Mouse (Mus musculus) ovary, postnatal 36 days (tissue): Measurements from ENCODE around the gene Rnf24.

Experiments
- DNase-seq: peaks from one replicate; pipeline ENCODE4 v3.0.0; 2022; ENCODE audit warnings: low spot score, mixed read lengths

Rnf24 gene

DNA sequence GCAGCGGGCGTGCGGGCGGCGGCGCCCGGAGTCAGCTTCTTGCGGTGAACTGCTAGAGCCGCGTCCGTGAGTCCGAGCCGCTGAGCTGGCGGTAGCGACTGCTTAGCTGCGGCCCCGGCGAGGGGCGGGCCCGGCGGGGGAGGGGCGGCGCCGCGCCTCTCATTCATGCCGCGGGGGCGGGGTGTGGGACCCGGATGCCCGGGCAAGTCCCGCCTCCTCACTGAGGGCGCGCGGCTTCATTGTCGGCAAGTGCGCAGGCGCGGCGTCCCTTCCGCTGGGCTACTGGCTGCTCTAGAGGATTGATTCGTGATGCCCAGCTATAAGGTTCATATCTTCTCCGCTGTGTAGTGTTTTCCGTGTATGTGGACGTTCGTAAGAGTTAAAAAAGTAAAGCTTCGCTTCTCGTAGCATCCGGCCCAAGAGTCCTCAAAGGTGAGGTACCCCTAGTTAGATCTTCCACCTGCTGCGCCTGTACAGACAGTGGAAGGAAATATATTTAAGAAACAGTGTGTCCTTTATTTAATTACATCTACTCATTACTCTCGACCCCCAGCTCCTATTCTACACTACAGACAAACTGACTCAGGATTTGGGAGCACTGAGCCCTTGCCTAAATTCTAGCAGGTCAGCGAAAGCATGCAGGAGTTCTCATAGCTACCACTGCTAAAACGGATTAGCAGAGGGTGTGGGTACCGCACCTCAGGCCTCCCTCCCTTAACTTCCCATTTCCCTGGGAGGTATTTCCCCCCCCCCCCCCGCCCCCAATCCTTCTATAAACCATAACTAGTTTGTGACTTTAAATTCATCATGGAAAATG lies at the start of gene Rnf24:
TSS of gene Rnf24 (minus strand) at position 146 of the 817 bp plus-strand sequence.
- DNase-seq, result peak; percentile 99

- DNase-seq, result no peak
These were observed 49.3 kb upstream of the Rnf24 start for GRCm38 (mm10) chr2:131401794-131402495.

DNA sequence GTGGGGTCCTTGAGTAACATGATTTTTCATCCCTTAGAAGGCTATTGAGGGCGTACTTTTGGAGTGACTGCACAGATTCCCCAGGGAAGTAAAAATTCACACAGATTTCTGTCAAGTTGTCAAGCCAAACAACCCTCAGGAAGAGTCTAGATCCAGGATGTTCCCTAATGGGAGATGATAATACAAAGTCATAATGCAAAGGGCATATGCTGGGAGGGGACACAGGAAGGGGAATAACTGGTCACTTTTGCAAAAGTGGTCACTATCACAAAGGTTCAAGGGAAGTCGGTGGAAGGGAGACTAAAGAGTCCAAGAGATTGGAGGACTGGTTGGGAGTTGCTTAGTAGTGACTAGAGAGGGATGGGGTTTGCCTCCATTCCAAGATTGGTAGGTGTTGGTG lies 48.2 kb upstream of the Rnf24 start:
- no peak for DNase-seq

DNA sequence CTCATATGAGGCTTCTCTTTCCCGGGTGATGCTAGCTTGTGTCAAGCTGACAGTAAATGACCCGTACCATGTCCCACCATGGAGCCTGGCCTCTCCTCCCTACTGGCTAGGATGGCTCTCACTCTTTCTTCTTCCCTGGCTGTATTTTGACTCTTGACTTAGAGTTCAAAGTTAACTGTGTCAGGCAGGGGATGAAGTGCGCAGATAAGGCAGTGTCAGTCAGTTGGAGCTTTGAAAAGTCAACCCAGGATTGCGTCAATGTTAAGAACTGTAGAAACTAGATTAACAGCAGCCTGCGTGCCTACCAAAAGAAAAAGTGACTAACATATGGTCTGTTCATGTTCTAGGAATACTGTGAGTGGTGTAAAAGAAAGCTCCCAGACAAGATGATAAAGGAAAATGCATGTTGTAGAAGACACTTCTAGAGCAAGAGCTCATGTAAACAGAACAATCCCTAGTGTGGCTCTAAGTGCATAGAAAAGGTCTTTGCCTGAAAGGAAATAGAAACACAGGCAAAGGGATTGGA lies 44.7 kb upstream of the Rnf24 start:
- no peak for DNase-seq

DNA sequence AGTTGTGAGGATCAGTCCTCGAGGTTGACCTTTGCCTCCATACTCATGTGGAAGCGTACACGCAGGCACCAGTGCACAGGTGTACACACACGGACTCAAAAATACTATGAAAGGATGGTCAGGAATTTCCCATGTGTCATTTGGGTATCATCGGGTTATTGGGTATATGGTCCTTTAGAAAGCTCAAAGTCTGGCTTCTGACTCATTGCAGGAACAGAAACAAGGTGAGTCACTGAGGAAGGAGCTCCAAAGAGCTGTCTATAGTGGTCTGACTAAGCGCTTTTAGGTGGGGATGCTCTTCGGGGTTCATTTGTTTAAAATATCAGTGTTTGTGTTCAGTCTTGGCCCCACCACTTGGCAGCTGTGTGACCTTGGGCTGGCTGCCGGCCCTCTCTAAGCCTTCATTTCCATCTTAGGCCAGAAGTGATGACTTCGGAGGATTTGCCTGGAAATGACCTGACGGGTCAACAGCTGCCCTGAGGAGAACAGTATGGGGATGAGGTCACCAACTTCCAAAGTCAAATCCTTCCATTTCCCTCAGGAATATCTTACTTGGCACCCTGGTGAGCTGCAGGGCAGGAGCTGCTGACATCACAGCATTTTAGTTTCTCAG lies 33.8 kb upstream of the Rnf24 start:
- DNase-seq, result no peak

GRCm38 (mm10) chr2:131385176-131385575 lies 32.5 kb upstream of the Rnf24 start:
- no peak for DNase-seq

- DNase-seq, result no peak
These were observed 26.8 kb upstream of the Rnf24 start for GRCm38 (mm10) chr2:131379541-131379940.

DNA sequence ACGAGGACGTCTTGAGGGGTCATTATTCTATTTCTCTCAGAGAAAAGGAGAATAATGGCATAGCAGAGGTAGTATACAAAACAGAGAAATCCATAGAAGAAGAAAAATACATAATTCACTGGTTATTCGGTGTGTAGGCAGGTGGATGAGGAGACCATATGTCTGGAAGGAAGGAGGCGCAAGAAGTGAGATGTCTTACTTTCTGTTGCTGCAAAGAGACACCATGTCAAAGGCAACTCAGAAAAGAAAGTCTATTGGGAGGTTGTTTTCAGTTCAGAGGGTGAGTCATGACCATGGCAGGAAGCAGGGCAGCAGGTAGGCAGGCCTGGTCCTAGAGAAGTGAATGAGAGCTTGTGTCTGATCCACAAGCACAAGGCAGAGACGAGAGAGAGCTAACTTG lies 26.2 kb upstream of the Rnf24 start:
- no peak for DNase-seq

DNA sequence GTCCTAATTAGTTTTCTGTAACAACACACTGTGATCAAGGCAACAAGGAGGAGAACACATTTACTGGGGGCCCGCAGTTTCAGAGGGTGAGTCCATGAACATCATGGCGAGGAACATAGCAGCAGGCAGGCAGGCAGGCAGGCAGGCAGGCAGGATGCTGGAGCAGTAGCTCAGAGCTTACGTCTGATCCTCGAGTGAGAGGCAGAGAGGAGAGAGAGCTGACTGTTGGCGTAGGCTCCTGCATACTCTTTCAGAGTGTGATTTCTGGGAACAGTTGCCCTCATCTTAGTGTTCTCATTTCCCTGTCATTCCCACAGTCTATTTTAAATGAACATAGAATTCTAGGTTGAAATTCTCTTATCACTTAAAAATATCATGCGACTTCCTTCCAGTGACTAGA lies 24.4 kb upstream of the Rnf24 start:
- no peak for DNase-seq

DNA sequence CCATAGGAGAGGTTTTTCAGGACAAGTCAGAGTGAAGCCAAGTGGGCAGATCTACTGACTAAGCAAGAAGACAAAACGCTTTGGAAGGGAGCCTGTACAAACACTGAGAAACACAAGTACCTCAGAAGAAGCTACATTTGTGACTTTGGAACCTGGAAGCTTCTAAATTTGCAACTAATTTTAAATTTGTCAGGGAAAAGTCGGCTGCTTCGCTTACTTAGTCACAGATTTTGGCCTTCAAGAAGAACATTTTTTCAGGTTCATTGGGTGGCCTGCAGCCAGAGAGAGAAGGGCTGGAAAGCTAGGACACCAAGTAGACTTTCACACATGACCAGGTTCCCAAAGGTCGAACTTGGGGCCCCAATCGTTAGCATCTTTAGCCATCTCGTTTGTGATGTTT lies 21.0 kb upstream of the Rnf24 start:
- no peak for DNase-seq

DNA sequence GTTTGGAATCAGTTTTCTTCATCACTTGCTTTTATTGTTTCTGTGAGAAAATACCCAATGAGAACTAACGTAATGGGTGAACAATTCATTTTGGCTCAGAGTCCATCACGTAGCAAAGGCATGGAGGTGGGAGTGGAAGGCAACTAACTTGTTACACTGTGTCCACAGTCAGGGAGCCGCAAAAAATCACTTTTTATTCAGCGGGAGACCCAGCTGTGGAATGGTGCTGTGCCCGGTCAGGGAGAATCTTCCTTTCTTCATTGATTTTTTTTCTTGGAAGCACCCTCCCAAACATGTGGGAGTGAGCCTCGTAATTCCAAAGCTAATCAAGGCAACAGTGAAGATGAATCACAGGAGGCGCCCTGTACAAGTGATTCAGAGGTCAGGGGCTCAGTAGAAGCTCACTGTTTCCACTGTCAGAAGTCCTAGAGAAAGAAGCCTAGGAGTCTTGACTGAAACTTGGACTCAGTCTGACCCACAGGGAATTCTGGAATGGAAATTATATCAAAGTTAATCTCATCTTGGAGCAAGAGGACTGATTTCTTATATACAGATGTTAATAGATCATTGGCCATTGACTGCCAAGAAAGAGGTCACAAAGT lies 19.7 kb upstream of the Rnf24 start:
- no peak for DNase-seq

DNA sequence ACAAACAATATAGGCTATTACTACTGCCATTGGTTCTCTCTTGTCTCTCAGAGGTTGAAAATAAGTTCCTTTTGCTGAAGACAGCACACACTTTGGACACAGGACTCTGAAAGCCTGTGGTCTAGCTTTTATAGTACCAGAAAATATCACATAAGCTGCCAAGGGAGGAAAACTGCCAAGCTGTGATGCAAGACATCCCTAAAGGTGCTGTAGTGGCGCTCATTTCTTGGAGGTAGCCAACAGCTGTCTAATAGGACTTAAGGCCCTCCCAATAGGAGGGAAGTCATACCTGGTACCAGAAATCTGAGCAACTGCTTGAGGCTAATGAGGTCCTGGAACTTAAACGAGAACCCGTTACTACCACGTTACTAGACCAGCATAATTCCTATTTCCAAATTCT lies 19.1 kb upstream of the Rnf24 start:
- DNase-seq, result no peak

GRCm38 (mm10) chr2:131370828-131371227 lies 18.1 kb upstream of the Rnf24 start:
- no peak for DNase-seq

DNA sequence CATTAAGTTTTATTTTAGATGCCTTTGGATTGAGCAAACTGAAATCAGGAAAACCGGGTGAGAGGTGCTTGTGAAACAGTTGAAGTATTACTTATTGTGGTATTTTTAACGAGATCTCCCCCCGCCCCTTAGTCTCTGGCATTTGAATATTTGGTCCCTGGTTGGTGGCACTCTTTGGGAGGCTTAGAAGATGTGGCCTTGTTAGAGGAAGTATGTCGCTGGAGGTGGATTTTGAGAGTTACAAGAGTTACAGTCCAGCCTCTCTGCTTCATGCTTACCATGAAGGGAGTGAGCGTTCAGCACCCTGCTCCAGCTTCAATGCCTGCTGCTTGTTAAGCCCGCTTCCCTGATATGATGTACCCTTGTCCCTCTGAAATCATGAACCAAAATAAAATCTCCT lies 12.0 kb upstream of the Rnf24 start:
- DNase-seq, result no peak

GRCm38 (mm10) chr2:131358481-131358880 lies 5.8 kb upstream of the Rnf24 start:
- no peak for DNase-seq

DNA sequence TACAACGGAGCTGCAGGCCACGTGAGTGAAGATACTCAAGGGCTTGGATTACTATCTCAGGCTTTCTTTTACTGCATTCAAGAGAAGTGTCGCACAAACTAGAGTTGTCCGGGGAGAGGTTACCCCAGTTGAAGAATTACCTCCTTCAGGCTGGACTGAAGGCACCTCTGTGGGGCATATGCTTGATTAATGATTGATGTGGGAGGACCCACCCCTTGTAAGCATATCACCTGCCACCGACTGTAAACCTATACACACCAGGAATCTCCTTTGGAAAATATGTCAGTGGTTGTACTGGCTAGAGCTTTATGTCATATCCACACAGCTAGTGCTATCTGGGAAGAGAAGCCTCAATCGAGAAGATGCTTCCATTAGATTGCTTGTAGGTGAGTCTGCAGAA lies 1.4 kb upstream of the Rnf24 start:
- no peak for DNase-seq

GRCm38 (mm10) chr2:131353564-131353915 lies 848 bp upstream of the Rnf24 start:
- DNase-seq, result no peak

- no peak for DNase-seq
These were observed 535 bp downstream of the Rnf24 start for GRCm38 (mm10) chr2:131351968-131352746.

DNA sequence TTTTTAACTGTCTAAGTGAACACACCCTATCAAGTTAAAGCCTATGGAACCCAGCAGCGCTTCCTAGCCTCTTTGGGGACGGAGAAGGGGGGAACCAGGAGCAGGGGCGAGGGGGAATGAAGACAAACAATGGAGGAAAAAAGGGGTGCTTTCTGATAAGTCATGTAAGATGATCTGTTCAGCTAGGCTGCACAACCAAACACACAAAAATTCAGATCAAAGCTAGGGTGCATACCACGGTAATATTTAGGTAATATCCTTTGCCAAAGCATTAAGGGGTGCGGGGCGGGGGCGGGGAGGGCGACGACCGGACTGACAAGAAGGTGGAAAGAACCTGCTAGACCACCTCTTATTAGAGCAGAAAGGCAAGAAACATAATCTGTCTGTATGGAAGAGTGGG lies 1.2 kb downstream of the Rnf24 start:
- no peak for DNase-seq

DNA sequence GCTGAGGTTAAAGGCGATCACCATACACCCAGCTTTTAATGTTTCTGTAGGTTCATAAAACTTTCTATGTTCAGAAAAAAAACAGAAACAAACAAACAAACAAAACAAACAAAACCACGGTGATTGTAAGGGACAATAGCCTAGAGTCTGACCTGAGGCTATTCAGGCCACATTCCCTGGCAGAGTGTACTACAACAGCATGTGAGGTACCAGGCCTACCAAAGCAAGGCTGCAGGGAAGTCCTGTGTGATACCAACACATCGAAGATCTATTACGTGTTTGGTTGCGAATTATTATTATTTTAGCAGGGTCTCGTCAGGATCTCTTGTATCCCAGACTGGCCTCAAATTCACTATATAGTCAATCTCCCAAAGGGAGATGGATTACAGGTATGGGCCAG lies 2.4 kb downstream of the Rnf24 start:
- DNase-seq, result no peak

DNA sequence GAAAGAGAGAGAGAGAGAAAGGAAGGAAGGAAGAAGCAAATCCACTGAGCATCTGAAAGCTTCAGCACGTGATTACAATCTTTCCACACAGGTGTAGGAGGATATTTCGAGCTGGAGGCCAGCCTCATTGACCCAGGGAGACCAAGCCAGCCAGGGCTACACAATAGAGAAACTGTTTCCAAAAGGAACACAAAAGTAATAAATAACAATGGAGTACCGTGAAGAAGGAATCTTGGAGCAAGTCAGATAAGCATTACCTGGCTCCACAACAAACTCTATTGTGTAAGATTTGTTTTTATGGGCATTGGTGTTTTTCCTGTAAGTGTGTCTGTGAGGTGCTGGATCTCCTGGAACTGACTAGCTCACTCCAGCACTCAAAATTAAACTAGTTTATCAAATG lies 7.1 kb downstream of the Rnf24 start:
- DNase-seq, result no peak

GRCm38 (mm10) chr2:131344449-131344848 lies 8.2 kb downstream of the Rnf24 start:
- no peak for DNase-seq
